8 mouse cellular contexts compared by ENCODE assay signal in the genomic region with DNA sequence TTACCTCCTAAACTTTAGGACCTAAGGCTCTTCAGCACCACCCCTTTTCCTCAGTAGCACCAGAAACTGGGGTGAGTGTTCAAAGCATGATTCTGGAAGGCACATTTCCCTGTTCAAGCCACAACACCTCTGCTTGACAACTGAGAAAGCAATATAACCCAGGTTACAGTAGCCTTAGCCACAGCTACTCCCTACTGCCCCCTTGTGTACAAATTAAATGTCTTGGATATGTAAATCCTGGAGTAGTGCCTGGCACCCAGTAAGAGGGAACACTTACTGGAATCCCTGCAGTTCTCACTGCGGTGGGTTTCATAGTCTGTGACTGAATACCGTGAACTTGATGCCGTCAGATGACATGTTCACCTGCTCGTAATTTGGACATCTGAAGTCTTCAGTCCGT.
DNase-seq lines count a peak whose midpoint lies in the region; ATAC-seq and TF ChIP-seq lines count a peak whose summit lies in the region.

No protein-coding gene starts in this region.

- ATAC-seq in liver, postnatal 0 days, result no peak
- ATAC-seq in liver, embryonic 11.5 days (replicated peaks; ENCODE audit: low FRiP score), result no peak

- TF ChIP-seq POLR2A in cerebellum, adult 2 months (IDR thresholded peaks at IDR 0.05; ENCODE audit: borderline replicate concordance, insufficient read depth, low read length), result no peak
- TF ChIP-seq POLR2A in small intestine, adult 2 months (IDR thresholded peaks at IDR 0.05; ENCODE audit: low read depth, low read length), result no peak

- TF ChIP-seq CTCF in liver, postnatal 0 days (IDR thresholded peaks at IDR 0.05; ENCODE audit: low read depth), result peak; percentile 80
- TF ChIP-seq CTCF in cerebellum, adult 2 months (IDR thresholded peaks at IDR 0.05; ENCODE audit: borderline replicate concordance, insufficient read depth, low read depth, low read length), result peak; percentile 52; the same call in 1 of the 2 replicates
- peak; percentile 26; the same call in 1 of the 2 replicates for TF ChIP-seq CTCF in small intestine, adult 2 months (IDR thresholded peaks at IDR 0.05; ENCODE audit: extremely low read depth, insufficient read length, insufficient replicate concordance, low read depth, low read length)

- no peak overlapping the region for H3K4me3 ChIP-seq in liver, postnatal 0 days (ENCODE audit: low read depth, low read length)
- no peak overlapping the region for H3K4me3 ChIP-seq in liver, embryonic 11.5 days (ENCODE audit: low read depth, low read length)
- H3K4me3 ChIP-seq in cerebellum, adult 2 months (replicated peaks; ENCODE audit: insufficient read depth, low read depth, low read length), result no peak overlapping the region
- no peak overlapping the region for H3K4me3 ChIP-seq in small intestine, adult 2 months (ENCODE audit: low read depth, low read length)

- H3K27ac ChIP-seq in liver, postnatal 0 days (ENCODE audit: low read depth), result no peak overlapping the region
- H3K27ac ChIP-seq in liver, embryonic 11.5 days (ENCODE audit: low read depth, low read length), result no peak overlapping the region
- no peak overlapping the region for H3K27ac ChIP-seq in cerebellum, adult 2 months (ENCODE audit: insufficient read depth, low read length)
- H3K27ac ChIP-seq in small intestine, adult 2 months (ENCODE audit: insufficient read depth, low read depth, low read length), result no peak overlapping the region

- H3K27me3 ChIP-seq in liver, postnatal 0 days (ENCODE audit: insufficient read depth, low read length), result peaks cover 5% of the 10 kb centered on the region
- peaks cover 10% of the 10 kb centered on the region for H3K27me3 ChIP-seq in liver, embryonic 11.5 days (replicated peaks; ENCODE audit: control insufficient read depth, insufficient read depth, low read length)
- H3K27me3 ChIP-seq in cerebellum, adult 2 months (ENCODE audit: control insufficient read depth, insufficient read depth, low read length), result no peaks in the 10 kb centered on the region
- no peaks in the 10 kb centered on the region for H3K27me3 ChIP-seq in small intestine, adult 2 months (ENCODE audit: control insufficient read depth, insufficient read depth, low read length)

- H3K4me2 ChIP-seq in liver, postnatal 0 days (ENCODE audit: low read depth, low read length), result no peak overlapping the region
- no peak overlapping the region for H3K4me2 ChIP-seq in liver, embryonic 11.5 days

- no peaks in the 10 kb centered on the region for H3K9me3 ChIP-seq in liver, postnatal 0 days (ENCODE audit: low read length)
- H3K9me3 ChIP-seq in liver, embryonic 11.5 days (ENCODE audit: control insufficient read depth, low read length), result no peaks in the 10 kb centered on the region

- no peak for TF ChIP-seq EP300 in liver, postnatal 0 days (IDR thresholded peaks at IDR 0.05; ENCODE audit: low read depth)

- H3K36me3 ChIP-seq in liver, postnatal 0 days (replicated peaks; ENCODE audit: insufficient read depth, low read length), result no peaks in the 10 kb centered on the region
- no peaks in the 10 kb centered on the region for H3K36me3 ChIP-seq in liver, embryonic 11.5 days (ENCODE audit: control insufficient read depth, insufficient read depth, low read length)
- no peaks in the 10 kb centered on the region for H3K36me3 ChIP-seq in small intestine, adult 2 months (ENCODE audit: control insufficient read depth, insufficient read depth, low read length)

- 43% methylated on average over 5 of the region's 5 CpGs for WGBS in liver, postnatal 0 days (ENCODE audit: insufficient replicate concordance)
- WGBS in liver, embryonic 11.5 days, result 42% methylated on average over 5 of the region's 5 CpGs
- WGBS in cerebellum, adult 2 months, result 34% methylated on average over 5 of the region's 5 CpGs
- WGBS in small intestine, adult 2 months, result 47% methylated on average over 5 of the region's 5 CpGs

- peak; percentile 55 for DNase-seq in cerebellum, adult 11 months
- no peak for DNase-seq in cerebellum, postnatal 4 days (ENCODE audit: low spot score in 2 of 2)
- no peak for DNase-seq in liver, postnatal 0 days
- DNase-seq in liver, embryonic 11.5 days (ENCODE audit: low spot score), result no peak
- DNase-seq in cerebellum, adult 2 months, result peak in 1 of 2 experiments; percentile 73
- peak; percentile 21 for DNase-seq in heart, postnatal 4 days
- no peak for DNase-seq in gastrocnemius, adult 8-10 months (ENCODE audit: low spot score in 2 of 2)

- 0 out of 2 replicates have a peak, but pooled peaks cover 2% of the 10 kb centered on the region for H3K4me1 ChIP-seq in liver, postnatal 0 days (ENCODE audit: insufficient read depth)
- H3K4me1 ChIP-seq in liver, embryonic 11.5 days (replicated peaks; ENCODE audit: control insufficient read depth, insufficient read depth, low read length), result peaks cover 5% of the 10 kb centered on the region; the same call in 1 of the 2 replicates
- peaks cover 11% of the 10 kb centered on the region for H3K4me1 ChIP-seq in cerebellum, adult 2 months (ENCODE audit: control insufficient read depth, insufficient read depth, low read length)
- H3K4me1 ChIP-seq in small intestine, adult 2 months (ENCODE audit: control insufficient read depth, insufficient read depth, insufficient read length, low read length), result peaks cover 7% of the 10 kb centered on the region; the same call in 1 of the 2 replicates

- H3K9ac ChIP-seq in liver, postnatal 0 days (replicated peaks), result no peak overlapping the region
- no peak overlapping the region for H3K9ac ChIP-seq in liver, embryonic 11.5 days (ENCODE audit: low read depth, low read length)

Comparison
In these comparisons a context has a peak if more than half of its experiments do, and no peak if none do; other contexts are left out.
1. DNase-seq: peak in cerebellum, adult 11 months (single experiment) and heart, postnatal 4 days (single experiment); none in cerebellum, postnatal 4 days (0 of 2), liver, postnatal 0 days (single experiment), liver, embryonic 11.5 days (single experiment) and gastrocnemius, adult 8-10 months (0 of 2).
2. CTCF ChIP-seq: peak in every context shown above with its lines; median percentile 80 in liver, postnatal 0 days; 52 in cerebellum, adult 2 months; 26 in small intestine, adult 2 months.